Mouse (Mus musculus): ENCODE data around the gene Itgb3. TPM values are rescaled to one million over a fixed set of nuclear protein-coding genes. Genes with fewer than 3 reads are reported as not detected.
A peak's percentile ranks its signal among the peaks of the same experiment; 100 is the strongest.

The Itgb3 gene
- polyA plus RNA-seq, 1 experiment from 2014 or later = 5.1 TPM

DNA sequence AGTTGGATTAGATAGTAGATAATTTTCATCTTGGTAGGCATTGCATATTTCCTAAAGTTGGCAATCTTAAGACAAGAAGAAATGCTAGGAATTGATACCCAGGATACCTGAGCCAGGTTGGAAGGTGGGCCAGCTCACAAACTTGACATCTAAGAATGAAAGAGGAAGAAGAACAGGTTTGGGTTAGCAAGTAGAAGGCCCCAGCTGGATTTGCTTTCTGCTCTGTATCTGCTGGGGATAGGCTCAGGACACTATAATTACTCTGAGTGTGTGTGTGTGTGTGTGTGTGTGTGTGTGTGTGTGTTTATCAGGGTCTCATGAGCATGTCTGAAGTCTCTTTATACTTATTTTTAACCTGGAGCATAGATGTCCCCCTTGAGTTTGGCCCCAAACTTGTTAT is 18.8 kb downstream of the Itgb3 start:
- no peak for DNase-seq (ENCODE audit: low spot score)
- no peak overlapping the region; the same call in 1 of the 2 replicates for H3K27ac ChIP-seq (replicated peaks)
- ATAC-seq (ENCODE audit: low FRiP score, low TSS enrichment) = no peak

DNA sequence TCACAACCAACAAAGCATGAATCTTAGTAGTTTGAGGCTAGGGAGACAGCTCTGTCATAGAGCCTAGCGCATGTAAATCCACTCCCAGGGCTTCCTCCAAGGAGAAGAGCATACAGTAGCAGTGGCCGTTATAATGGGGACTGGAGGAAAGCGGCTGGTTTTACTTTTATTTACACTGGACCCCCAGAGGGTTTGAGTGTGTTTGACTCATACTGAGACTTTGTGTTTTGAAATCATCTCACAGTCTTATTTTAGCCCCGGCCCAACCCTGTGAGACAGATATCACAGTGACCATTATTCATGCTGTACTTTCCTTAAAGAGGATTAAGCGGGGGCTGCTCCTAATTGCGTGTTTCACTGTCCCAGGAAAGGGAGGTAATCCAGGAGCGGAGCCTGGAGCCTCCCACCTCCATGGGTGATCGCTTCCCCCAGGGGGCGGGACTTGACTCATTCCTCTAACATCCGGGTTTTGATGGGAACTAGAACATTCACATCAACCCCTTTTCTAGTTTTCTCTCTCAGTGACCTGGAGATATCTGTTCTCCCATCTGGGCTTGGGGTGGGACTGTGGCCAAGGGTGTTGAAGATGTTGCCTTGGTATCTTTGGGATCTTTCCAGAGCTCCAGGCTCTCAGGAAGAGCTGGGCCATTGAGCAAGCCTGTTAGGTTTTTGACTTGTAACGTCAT is 20.0 kb downstream of the Itgb3 start:
- WGBS = 39% methylated on average over 11 of the region's 11 CpGs
- Histone ChIP-seq H3K27me3 (ENCODE audit: control insufficient read depth, insufficient read depth, low read length) (no peaks in the 10 kb centered on the region), H3K4me3 (ENCODE audit: low read depth, low read length) (no peak overlapping the region), H3K9me3 (ENCODE audit: control insufficient read depth, low read length) (no peaks in the 10 kb centered on the region), H3K9ac (ENCODE audit: low read length) (no peak overlapping the region), H3K27ac (replicated peaks) (peak overlapping the region; percentile 46; the same call in 1 of the 2 replicates), H3K36me3 (ENCODE audit: control insufficient read depth, insufficient read depth, low read length) (no peaks in the 10 kb centered on the region), H3K4me1 (replicated peaks; ENCODE audit: control insufficient read depth, insufficient read depth) (peaks cover 2% of the 10 kb centered on the region; the same call in 1 of the 2 replicates), H3K4me2 (replicated peaks; ENCODE audit: low read depth) (no peak overlapping the region)
- TF ChIP-seq CTCF (IDR thresholded peaks at IDR 0.05; ENCODE audit: low read depth) (no peak), EP300 (optimal IDR thresholded peaks at IDR 0.05) (no peak)
- ATAC-seq (ENCODE audit: low FRiP score, low TSS enrichment) = peak; percentile 24; the same call in 1 of the 2 replicates
- DNase-seq (ENCODE audit: low spot score) = peak; percentile 34

More for the DNA sequence above, 18.8 kb downstream of the Itgb3 start:
- H3K4me2 ChIP-seq (replicated peaks; ENCODE audit: low read depth) = no peak overlapping the region
- no peaks in the 10 kb centered on the region for H3K27me3 ChIP-seq (ENCODE audit: control insufficient read depth, insufficient read depth, low read length)
- no peaks in the 10 kb centered on the region for H3K9me3 ChIP-seq (ENCODE audit: control insufficient read depth, low read length)
- TF ChIP-seq EP300 (optimal IDR thresholded peaks at IDR 0.05) (no peak), CTCF (IDR thresholded peaks at IDR 0.05; ENCODE audit: low read depth) (no peak)
- no peak overlapping the region for H3K9ac ChIP-seq (ENCODE audit: low read length)
- H3K36me3 ChIP-seq (ENCODE audit: control insufficient read depth, insufficient read depth, low read length) = no peaks in the 10 kb centered on the region
- H3K4me3 ChIP-seq (ENCODE audit: low read depth, low read length) = no peak overlapping the region
- peaks cover 2% of the 10 kb centered on the region; the same call in 1 of the 2 replicates for H3K4me1 ChIP-seq (replicated peaks; ENCODE audit: control insufficient read depth, insufficient read depth)

- Histone ChIP-seq H3K4me3 (ENCODE audit: low read depth, low read length) (no peak overlapping the region), H3K4me1 (replicated peaks; ENCODE audit: control insufficient read depth, insufficient read depth) (peaks cover 2% of the 10 kb centered on the region; the same call in 1 of the 2 replicates), H3K27ac (replicated peaks) (no peak overlapping the region), H3K9me3 (ENCODE audit: control insufficient read depth, low read length) (no peaks in the 10 kb centered on the region), H3K4me2 (replicated peaks; ENCODE audit: low read depth) (no peak overlapping the region), H3K27me3 (ENCODE audit: control insufficient read depth, insufficient read depth, low read length) (no peaks in the 10 kb centered on the region), H3K9ac (ENCODE audit: low read length) (no peak overlapping the region), H3K36me3 (ENCODE audit: control insufficient read depth, insufficient read depth, low read length) (no peaks in the 10 kb centered on the region)
- no peak for TF ChIP-seq CTCF (IDR thresholded peaks at IDR 0.05; ENCODE audit: low read depth)
- no peak for TF ChIP-seq EP300 (optimal IDR thresholded peaks at IDR 0.05)
- DNase-seq (ENCODE audit: low spot score) = no peak
- no peak for ATAC-seq (ENCODE audit: low FRiP score, low TSS enrichment)
- WGBS = 81% methylated on average over 5 of the region's 5 CpGs
These were observed 20.8 kb downstream of the Itgb3 start for GRCm38 (mm10) chr11:104628566-104628965.

DNA sequence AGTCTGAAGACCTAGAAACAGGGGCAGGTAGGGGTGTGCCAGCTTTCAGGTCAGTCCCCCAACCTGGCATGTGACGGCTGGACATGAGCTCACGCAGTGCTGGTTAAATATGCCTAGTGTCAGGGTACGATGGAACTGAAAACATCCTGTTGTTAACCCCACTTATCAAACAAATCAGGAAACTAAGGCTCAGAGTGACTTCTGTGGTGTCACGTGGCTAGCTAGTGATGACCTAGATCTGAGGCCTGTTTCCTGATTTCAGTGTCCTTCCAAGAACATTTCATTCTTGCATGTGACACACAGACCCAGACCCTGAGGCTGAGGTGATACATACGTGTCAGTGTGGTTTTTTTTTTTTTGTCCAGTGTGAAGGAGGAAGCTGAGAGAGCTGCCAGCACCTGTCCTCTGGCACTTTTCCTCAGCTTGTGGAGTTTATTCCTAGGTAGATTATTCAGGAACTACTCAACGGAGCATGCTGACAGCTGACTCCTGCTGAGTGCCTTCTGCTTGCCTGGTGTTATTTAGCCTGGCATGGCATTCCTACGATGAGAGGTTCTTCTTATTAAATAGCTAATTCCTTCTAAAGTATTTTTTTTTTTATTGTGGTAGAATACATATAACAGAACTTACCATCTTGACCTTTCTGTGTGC is 22.5 kb downstream of the Itgb3 start:
- no peak for TF ChIP-seq CTCF (IDR thresholded peaks at IDR 0.05; ENCODE audit: low read depth)
- TF ChIP-seq EP300 (optimal IDR thresholded peaks at IDR 0.05) = no peak
- Histone ChIP-seq H3K9ac (ENCODE audit: low read length) (no peak overlapping the region), H3K9me3 (ENCODE audit: control insufficient read depth, low read length) (no peaks in the 10 kb centered on the region), H3K27me3 (ENCODE audit: control insufficient read depth, insufficient read depth, low read length) (no peaks in the 10 kb centered on the region), H3K4me2 (replicated peaks; ENCODE audit: low read depth) (no peak overlapping the region), H3K4me3 (ENCODE audit: low read depth, low read length) (no peak overlapping the region), H3K4me1 (replicated peaks; ENCODE audit: control insufficient read depth, insufficient read depth) (no peaks in the 10 kb centered on the region), H3K36me3 (ENCODE audit: control insufficient read depth, insufficient read depth, low read length) (no peaks in the 10 kb centered on the region; the same call in 1 of the 2 replicates), H3K27ac (replicated peaks) (no peak overlapping the region)
- WGBS = 63% methylated on average over 7 of the region's 7 CpGs
- DNase-seq (ENCODE audit: low spot score) (no peak), ATAC-seq (ENCODE audit: low FRiP score, low TSS enrichment) (no peak)

GRCm38 (mm10) chr11:104631306-104631705 is 23.5 kb downstream of the Itgb3 start:
- 65% methylated on average over 1 of the region's 1 CpGs for WGBS
- Histone ChIP-seq H3K4me3 (ENCODE audit: low read depth, low read length) (no peak overlapping the region), H3K4me2 (replicated peaks; ENCODE audit: low read depth) (no peak overlapping the region), H3K4me1 (replicated peaks; ENCODE audit: control insufficient read depth, insufficient read depth) (no peaks in the 10 kb centered on the region), H3K9me3 (ENCODE audit: control insufficient read depth, low read length) (no peaks in the 10 kb centered on the region), H3K9ac (ENCODE audit: low read length) (no peak overlapping the region), H3K27me3 (ENCODE audit: control insufficient read depth, insufficient read depth, low read length) (no peaks in the 10 kb centered on the region), H3K27ac (replicated peaks) (no peak overlapping the region), H3K36me3 (ENCODE audit: control insufficient read depth, insufficient read depth, low read length) (no peaks in the 10 kb centered on the region; the same call in 1 of the 2 replicates)
- DNase-seq (ENCODE audit: low spot score) (no peak), ATAC-seq (ENCODE audit: low FRiP score, low TSS enrichment) (no peak)
- no peak for TF ChIP-seq EP300 (optimal IDR thresholded peaks at IDR 0.05)
- TF ChIP-seq CTCF (IDR thresholded peaks at IDR 0.05; ENCODE audit: low read depth) = no peak

- Histone ChIP-seq H3K9ac (ENCODE audit: low read length) (no peak overlapping the region), H3K4me2 (replicated peaks; ENCODE audit: low read depth) (no peak overlapping the region), H3K4me3 (ENCODE audit: low read depth, low read length) (no peak overlapping the region), H3K4me1 (replicated peaks; ENCODE audit: control insufficient read depth, insufficient read depth) (no peaks in the 10 kb centered on the region), H3K9me3 (ENCODE audit: control insufficient read depth, low read length) (no peaks in the 10 kb centered on the region), H3K36me3 (ENCODE audit: control insufficient read depth, insufficient read depth, low read length) (peaks cover 2% of the 10 kb centered on the region), H3K27me3 (ENCODE audit: control insufficient read depth, insufficient read depth, low read length) (no peaks in the 10 kb centered on the region), H3K27ac (replicated peaks) (no peak overlapping the region)
- no peak for ATAC-seq (ENCODE audit: low FRiP score, low TSS enrichment)
- DNase-seq (ENCODE audit: low spot score) = no peak
- 86% methylated on average over 14 of the region's 14 CpGs for WGBS
- TF ChIP-seq CTCF (IDR thresholded peaks at IDR 0.05; ENCODE audit: low read depth) = no peak
- TF ChIP-seq EP300 (optimal IDR thresholded peaks at IDR 0.05) = no peak
These were observed 29.2 kb downstream of the Itgb3 start for GRCm38 (mm10) chr11:104637010-104637409.
